Comparison of ENCODE assay signal across 8 mouse cellular contexts in the genomic region with DNA sequence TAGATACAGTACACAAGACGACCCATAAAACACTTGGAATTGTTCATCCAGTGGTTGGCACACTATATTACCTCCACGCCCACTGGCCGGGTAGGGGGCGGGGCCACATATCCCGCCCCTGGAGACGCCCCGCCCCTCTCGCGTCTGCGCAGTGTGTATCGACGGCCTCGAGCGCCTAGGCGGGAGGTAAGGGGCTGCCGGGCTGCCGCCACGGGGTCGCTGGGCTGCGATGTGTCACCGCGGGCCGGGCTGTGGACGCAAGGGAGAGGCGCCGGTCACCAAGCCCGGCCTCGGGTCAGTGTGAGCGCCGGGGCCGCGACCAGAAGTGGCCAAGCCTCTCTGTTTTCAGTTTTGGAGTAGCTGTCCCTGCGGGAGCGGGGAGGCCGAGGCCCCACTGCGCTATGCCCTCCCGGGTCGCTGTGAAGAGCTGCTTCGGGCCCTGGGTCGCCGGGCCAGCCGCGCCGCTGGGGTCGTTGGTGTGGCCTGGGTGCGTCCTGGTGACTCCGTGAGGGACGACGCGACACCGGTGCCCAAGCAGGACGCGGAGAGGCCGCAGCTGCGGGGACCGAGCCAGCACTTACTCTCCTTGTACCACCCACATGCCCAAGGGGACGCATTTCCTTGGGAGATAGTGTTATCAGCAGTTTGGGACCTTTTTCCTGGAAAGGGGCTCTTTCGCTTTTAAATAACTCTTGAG. TPM values are rescaled to one million over a fixed set of nuclear protein-coding genes. Genes with fewer than 3 reads are reported as not detected.
DNase-seq lines count a peak whose midpoint lies in the region; ATAC-seq and TF ChIP-seq lines count a peak whose summit lies in the region.

A gene (plus strand): TSS at position 143 of the 697 bp plus-strand sequence.

- H3K4me2 ChIP-seq in forebrain, embryonic 16.5 days (ENCODE audit: low read length), result peak within 1 kb of the TSS; percentile 84
- H3K4me2 ChIP-seq in neural tube, embryonic 15.5 days, result peak within 1 kb of the TSS; percentile 83

- H3K4me3 ChIP-seq in MEL (ENCODE audit: control insufficient read depth in 1 of 2, insufficient read depth in 1 of 2, low read depth in 2 of 2, low read length in 2 of 2), result peak within 1 kb of the TSS; percentile 97
- H3K4me3 ChIP-seq in forebrain, embryonic 16.5 days (replicated peaks; ENCODE audit: low read length), result peak within 1 kb of the TSS; percentile 89
- peak within 1 kb of the TSS; percentile 97 for H3K4me3 ChIP-seq in layer of hippocampus, adult 2 months
- peak within 1 kb of the TSS; percentile 87 for H3K4me3 ChIP-seq in lung, adult 2 months (replicated peaks; ENCODE audit: extremely low read depth, low read depth, low read length)
- H3K4me3 ChIP-seq in neural tube, embryonic 15.5 days (replicated peaks), result peak within 1 kb of the TSS; percentile 83

- H3K4me1 ChIP-seq in MEL (ENCODE audit: control insufficient read depth in 1 of 2, insufficient read depth in 2 of 2, low read length in 2 of 2), result peaks cover 0 to 6% of the 10 kb centered on the region in 2 experiments; a peak in 1 of 4 replicates
- H3K4me1 ChIP-seq in forebrain, embryonic 16.5 days (replicated peaks; ENCODE audit: control insufficient read depth, insufficient read depth, low read length), result no peaks in the 10 kb centered on the region; the same call in 1 of the 2 replicates
- H3K4me1 ChIP-seq in lung, adult 2 months (ENCODE audit: control insufficient read depth, insufficient read depth, low read length), result no peaks in the 10 kb centered on the region
- H3K4me1 ChIP-seq in neural tube, embryonic 15.5 days, result 0 out of 2 replicates have a peak, but pooled peaks cover 9% of the 10 kb centered on the region

- H3K27me3 ChIP-seq in MEL (ENCODE audit: control insufficient read depth in 1 of 2, insufficient read depth in 2 of 2, low read length in 2 of 2), result peaks cover 0 to 6% of the 10 kb centered on the region in 2 experiments; a peak in 2 of 4 replicates
- no peaks in the 10 kb centered on the region for H3K27me3 ChIP-seq in forebrain, embryonic 16.5 days (replicated peaks; ENCODE audit: control insufficient read depth, insufficient read depth, low read length)
- no peaks in the 10 kb centered on the region for H3K27me3 ChIP-seq in neural tube, embryonic 15.5 days (replicated peaks)

- H3K36me3 ChIP-seq in MEL (ENCODE audit: control insufficient read depth in 1 of 2, insufficient read depth in 2 of 2, low read length in 2 of 2), result peaks cover 0 to 11% of the 10 kb centered on the region in 2 experiments; a peak in 2 of 4 replicates
- H3K36me3 ChIP-seq in forebrain, embryonic 16.5 days (ENCODE audit: control insufficient read depth, insufficient read depth), result no peaks in the 10 kb centered on the region
- no peaks in the 10 kb centered on the region for H3K36me3 ChIP-seq in neural tube, embryonic 15.5 days

- DNase-seq in MEL (ENCODE audit: low read depth, low spot score), result peak; percentile 91
- peak; percentile 77 to 88 for DNase-seq in cerebellum, adult 18-20 months
- peak; percentile 84 to 90 for DNase-seq in heart, postnatal 36 days
- DNase-seq in layer of hippocampus, adult 2 months (ENCODE audit: low spot score in 2 of 2), result peak; percentile 79 to 85
- peak; percentile 86 for DNase-seq in lung, adult 2 months
- DNase-seq in testis, postnatal 10 days (ENCODE audit: low spot score), result peak; percentile 95

- H3K79me2 ChIP-seq in MEL (ENCODE audit: control insufficient read depth, insufficient read depth, low read length, poor library complexity), result peaks cover 6% of the 10 kb centered on the region

- peak within 1 kb of the TSS; percentile 94 for H3K9ac ChIP-seq in MEL (ENCODE audit: control insufficient read depth, low read depth, low read length, poor library complexity, severe bottlenecking)
- peak within 1 kb of the TSS; percentile 91 for H3K9ac ChIP-seq in forebrain, embryonic 16.5 days (replicated peaks; ENCODE audit: low read depth, low read length)
- H3K9ac ChIP-seq in neural tube, embryonic 15.5 days (replicated peaks), result peak within 1 kb of the TSS; percentile 81

- intact Hi-C loops in heart, postnatal 36 days (cut with DNase I), result loop anchor here (2.0 kb wide), 1 partner anchor 78 kb away; no protein-coding TSS in a partner anchor

- TF ChIP-seq POLR2A in MEL (IDR thresholded peaks at IDR 0.05; ENCODE audit: control insufficient read depth in 1 of 2, insufficient read depth in 1 of 2, low read depth in 1 of 2, low read length in 2 of 2, poor library complexity in 1 of 2), result peak; percentile 85 to 86
- peak; percentile 58; the same call in 1 of the 2 replicates for TF ChIP-seq POLR2A in lung, adult 2 months (IDR thresholded peaks at IDR 0.05; ENCODE audit: borderline replicate concordance, extremely low read depth, low read depth, low read length)

- no peaks in the 10 kb centered on the region for H3K9me3 ChIP-seq in MEL (replicated peaks; ENCODE audit: insufficient read depth, low read length)
- H3K9me3 ChIP-seq in forebrain, embryonic 16.5 days (ENCODE audit: control insufficient read depth, low read length), result no peaks in the 10 kb centered on the region
- H3K9me3 ChIP-seq in neural tube, embryonic 15.5 days (replicated peaks), result no peaks in the 10 kb centered on the region

- TF ChIP-seq CTCF in MEL (IDR thresholded peaks at IDR 0.05 in 2 of 3, conservative IDR thresholded peaks at IDR 0.05 in 1 of 3; ENCODE audit: control insufficient read depth in 1 of 3, insufficient read depth in 1 of 3, low read depth in 2 of 3, low read length in 3 of 3, poor library complexity in 1 of 3, severe bottlenecking in 1 of 3), result no peak
- peak; percentile 13; the same call in 1 of the 2 replicates for TF ChIP-seq CTCF in layer of hippocampus, adult 2 months (conservative IDR thresholded peaks at IDR 0.05)
- TF ChIP-seq CTCF in lung, adult 2 months (IDR thresholded peaks at IDR 0.05; ENCODE audit: insufficient read depth, low read length), result no peak

- peak within 1 kb of the TSS; percentile 49 for H3K27ac ChIP-seq in MEL (ENCODE audit: control insufficient read depth, low read depth, low read length)
- H3K27ac ChIP-seq in forebrain, embryonic 16.5 days (ENCODE audit: low read length), result no peak within 1 kb of the TSS
- H3K27ac ChIP-seq in layer of hippocampus, adult 2 months, result peak within 1 kb of the TSS; percentile 94
- peak within 1 kb of the TSS; percentile 24 for H3K27ac ChIP-seq in neural tube, embryonic 15.5 days (replicated peaks)

- peak; percentile 99 for ATAC-seq in forebrain, embryonic 16.5 days
- ATAC-seq in neural tube, embryonic 15.5 days (ENCODE audit: low FRiP score), result peak; percentile 100

- no peak for TF ChIP-seq EP300 in MEL (IDR thresholded peaks at IDR 0.05; ENCODE audit: low read depth in 1 of 2, low read length in 2 of 2)

- TF ChIP-seq RAD21 in MEL (IDR thresholded peaks at IDR 0.05; ENCODE audit: low read depth, low read length), result no peak

- WGBS in forebrain, embryonic 16.5 days, result 1% methylated on average over 58 of the region's 58 CpGs
- WGBS in lung, adult 2 months, result 1% methylated on average over 58 of the region's 58 CpGs
- WGBS in neural tube, embryonic 15.5 days, result 1% methylated on average over 57 of the region's 58 CpGs

TF ChIP-seq in MEL, 35 proteins besides CTCF, POLR2A, EP300 and RAD21 (continues in another document):
- TF ChIP-seq MXI1 (IDR thresholded peaks at IDR 0.05; ENCODE audit: low read depth, low read length), result peak; percentile 43
- TF ChIP-seq MYC (IDR thresholded peaks at IDR 0.05; ENCODE audit: low read depth, low read length), result 0 out of 2 replicates have a peak, but pooled peaks have one; percentile 18
- TF ChIP-seq HCFC1 (IDR thresholded peaks at IDR 0.05; ENCODE audit: low read depth, low read length), result peak; percentile 57; the same call in 1 of the 2 replicates
- no peak for TF ChIP-seq JUND (IDR thresholded peaks at IDR 0.05; ENCODE audit: low read depth, low read length)
- TF ChIP-seq ZMIZ1 (IDR thresholded peaks at IDR 0.05; ENCODE audit: low read depth, low read length), result peak; percentile 75; the same call in 1 of the 2 replicates
- TF ChIP-seq ELF1 (IDR thresholded peaks at IDR 0.05; ENCODE audit: low read depth, low read length), result no peak
- 0 out of 2 replicates have a peak, but pooled peaks have one; percentile 51 for TF ChIP-seq UBTF (IDR thresholded peaks at IDR 0.05; ENCODE audit: borderline replicate concordance, insufficient read depth, low read depth, low read length)
- no peak for TF ChIP-seq GABPA (IDR thresholded peaks at IDR 0.05; ENCODE audit: low read depth, low read length)
- 0 out of 2 replicates have a peak, but pooled peaks have one; percentile 60 for TF ChIP-seq CHD1 (IDR thresholded peaks at IDR 0.05; ENCODE audit: low read depth, low read length)
- no peak for TF ChIP-seq BHLHE40 (IDR thresholded peaks at IDR 0.05; ENCODE audit: borderline replicate concordance, low read depth, low read length)
- TF ChIP-seq GATA1 (IDR thresholded peaks at IDR 0.05; ENCODE audit: low read depth, low read length), result peak; percentile 57
- peak; percentile 86 for TF ChIP-seq NRF1 (IDR thresholded peaks at IDR 0.05; ENCODE audit: insufficient read depth, low read depth, low read length, poor library complexity, severe bottlenecking)
- TF ChIP-seq MAFK (IDR thresholded peaks at IDR 0.05; ENCODE audit: borderline replicate concordance, low read depth, low read length), result no peak
- TF ChIP-seq POLR2AphosphoS2 (IDR thresholded peaks at IDR 0.05; ENCODE audit: low read length), result peak; percentile 79; the same call in 1 of the 2 replicates
- TF ChIP-seq USF1 (IDR thresholded peaks at IDR 0.05; ENCODE audit: low read depth, low read length), result 0 out of 2 replicates have a peak, but pooled peaks have one; percentile 5
- TF ChIP-seq TBP (IDR thresholded peaks at IDR 0.05; ENCODE audit: low read depth, low read length), result peak; percentile 73
- TF ChIP-seq SIN3A (IDR thresholded peaks at IDR 0.05; ENCODE audit: low read length), result peak; percentile 62
- TF ChIP-seq MEF2A (IDR thresholded peaks at IDR 0.05; ENCODE audit: extremely low read depth, insufficient replicate concordance, low read depth, low read length, poor library complexity, severe bottlenecking), result no peak
- peak; percentile 28 for TF ChIP-seq MAX (IDR thresholded peaks at IDR 0.05; ENCODE audit: low read length)
- TF ChIP-seq TCF12 (IDR thresholded peaks at IDR 0.05; ENCODE audit: low read depth, low read length), result 0 out of 2 replicates have a peak, but pooled peaks have one; percentile 22
- TF ChIP-seq NELFE (IDR thresholded peaks at IDR 0.05; ENCODE audit: low read depth, low read length), result peak; percentile 88

RNA-seq across cellular contexts. Expression of the gene that starts here (rescaled TPM):
- total RNA-seq in MEL (2012; rRNA removed), result 10.4 and 10.5 TPM in 2 replicates
- 10 to 100 TPM; 10.4 to 55.1 TPM for polyA plus RNA-seq in MEL (2012; ENCODE audit: insufficient read depth in 1 of 2, insufficient read length in 2 of 2, low read depth in 1 of 2, low replicate concordance in 2 of 2, missing spikeins in 1 of 2)
- 19.6 and 21.2 TPM in 2 replicates for polyA plus RNA-seq in forebrain, embryonic 16.5 days (2015; fragmentation: Nextera tagmentation; extraction: Ambion mirVana)
- total RNA-seq in heart, postnatal 36 days (2021), result 10 to 100 TPM; 27.7 to 30.8 TPM
- total RNA-seq in layer of hippocampus, adult 2 months (2021), result 10 to 100 TPM; 18.1 to 22.7 TPM
- 6.0 and 8.7 TPM in 2 replicates for polyA plus RNA-seq in lung, adult 2 months (2012; rRNA removed)
- polyA plus RNA-seq in neural tube, embryonic 15.5 days (2015; fragmentation: Nextera tagmentation; extraction: Ambion mirVana), result 23.9 and 27.4 TPM in 2 replicates
